Mouse (Mus musculus) kidney, embryonic 14.5 days (tissue): ENCODE measurements around the gene Anapc16. TPM values are rescaled to one million over a fixed set of nuclear protein-coding genes. Genes with fewer than 3 reads are reported as not detected.

Experiments used
- ATAC-seq: fragments of 200-750 bp; cut with Nextera tagmentation; 2 replicates; pipeline ENCODE4 v1.8.0; 2017; ENCODE audit warnings: moderate number of reproducible peaks, mild to moderate bottlenecking, moderate TSS enrichment, moderate library complexity; ENCODE audit not compliant: low FRiP score, low TSS enrichment
- H3K27ac ChIP-seq: fragments of 300-500 bp; sonication (generic); 2 replicates; pipeline ENCODE4 v1.5.1; 2014; ENCODE audit warnings: low read depth, mild to moderate bottlenecking, low read length, moderate library complexity, mixed read lengths
- H3K27me3 ChIP-seq: fragments of 300-500 bp; sonication (generic); 2 replicates; pipeline ENCODE4 v1.6.1; 2014; ENCODE audit warnings: mild to moderate bottlenecking, low read length; ENCODE audit not compliant: control insufficient read depth, insufficient read depth
- H3K36me3 ChIP-seq: fragments of 300-500 bp; sonication (generic); 2 replicates; pipeline ENCODE4 v1.6.1; 2014; ENCODE audit warnings: low read length, mixed read lengths; ENCODE audit not compliant: control insufficient read depth, insufficient read depth
- H3K4me1 ChIP-seq: fragments of 300-500 bp; sonication (generic); 2 replicates; pipeline ENCODE4 v1.6.1; 2014; ENCODE audit warnings: low read length, mixed read lengths; ENCODE audit not compliant: control insufficient read depth, insufficient read depth
- H3K4me2 ChIP-seq: fragments of 300-500 bp; sonication (generic); replicated peaks from 2 replicates; pipeline ENCODE4 v1.6.1; 2014; ENCODE audit warnings: low read depth, mild to moderate bottlenecking, low read length
- H3K4me3 ChIP-seq: fragments of 300-500 bp; sonication (generic); 2 replicates; pipeline ENCODE4 v1.5.1; 2014; ENCODE audit warnings: mild to moderate bottlenecking, low read length
- H3K9ac ChIP-seq: fragments of 300-500 bp; sonication (generic); 2 replicates; pipeline ENCODE4 v1.6.1; 2014; ENCODE audit warnings: low read depth, mild to moderate bottlenecking, low read length, moderate library complexity
- H3K9me3 ChIP-seq: fragments of 300-500 bp; sonication (generic); 2 replicates; pipeline ENCODE4 v1.6.1; 2016; ENCODE audit warnings: low read length; ENCODE audit not compliant: control insufficient read depth
- WGBS: fragments of 180-500 bp; shearing (Covaris S2); extraction: QIAGEN DNeasy Blood & Tissue Kit; methylation state at CpG from one replicate; pipeline ENCODE4 v1.1.7; 2014; 5-methylcytosine and 5-hydroxymethylcytosine counted together
- polyA plus RNA-seq: library from polyadenylated mRNA; unstranded; fragments of >200 nt; fragmentation: Nextera tagmentation; extraction: Ambion mirVana; gene quantifications from 2 replicates; pipeline ENCODE4 v1.2.1, GENCODE M21; 2014

Anapc16 gene
- polyA plus RNA-seq, 1 experiment from 2014 or later, result 106 TPM

GRCm38 (mm10) chr10:59963609-59964008, 39.3 kb downstream of the Anapc16 start:
- Histone ChIP-seq H3K36me3 (no peaks in the 10 kb centered on the region), H3K4me3 (no peak overlapping the region), H3K4me2 (no peak overlapping the region), H3K27ac (peak overlapping the region; percentile 80; the same call in 1 of the 2 replicates), H3K27me3 (no peaks in the 10 kb centered on the region), H3K9me3 (no peaks in the 10 kb centered on the region), H3K4me1 (peaks cover 15% of the 10 kb centered on the region), H3K9ac (no peak overlapping the region)
- ATAC-seq, result no peak
- 48% methylated on average over 2 of the region's 2 CpGs for WGBS

GRCm38 (mm10) chr10:59959517-59959916, 43.4 kb downstream of the Anapc16 start:
- WGBS, result 82% methylated on average over 12 of the region's 12 CpGs
- no peaks in the 10 kb centered on the region for H3K27me3 ChIP-seq

GRCm38 (mm10) chr10:59958458-59958857, 44.5 kb downstream of the Anapc16 start:
- no peak overlapping the region for H3K4me3 ChIP-seq
- H3K9ac ChIP-seq, result no peak overlapping the region
- H3K9me3 ChIP-seq, result no peaks in the 10 kb centered on the region
- ATAC-seq, result no peak
- H3K36me3 ChIP-seq, result no peaks in the 10 kb centered on the region
- H3K4me1 ChIP-seq, result peaks cover 10% of the 10 kb centered on the region; the same call in 1 of the 2 replicates
- H3K27ac ChIP-seq, result no peak overlapping the region
- H3K27me3 ChIP-seq, result no peaks in the 10 kb centered on the region
- H3K4me2 ChIP-seq, result no peak overlapping the region
- WGBS, result 50% methylated on average over 5 of the region's 5 CpGs

More at GRCm38 (mm10) chr10:59959517-59959916, 43.4 kb downstream of the Anapc16 start:
- Histone ChIP-seq H3K36me3 (no peaks in the 10 kb centered on the region), H3K9me3 (no peaks in the 10 kb centered on the region), H3K9ac (no peak overlapping the region), H3K4me3 (no peak overlapping the region), H3K4me1 (peaks cover 12% of the 10 kb centered on the region), H3K27ac (no peak overlapping the region), H3K4me2 (no peak overlapping the region)
- ATAC-seq, result no peak

GRCm38 (mm10) chr10:59957171-59958149, 45.5 kb downstream of the Anapc16 start:
- no peaks in the 10 kb centered on the region for H3K27me3 ChIP-seq
- H3K27ac ChIP-seq, result no peak overlapping the region
- peaks cover 16% of the 10 kb centered on the region for H3K4me1 ChIP-seq
- H3K36me3 ChIP-seq, result no peaks in the 10 kb centered on the region
- 17% methylated on average over 25 of the region's 25 CpGs for WGBS
- H3K4me3 ChIP-seq, result no peak overlapping the region; the same call in 1 of the 2 replicates
- no peak overlapping the region for H3K9ac ChIP-seq
- H3K4me2 ChIP-seq, result peak overlapping the region; percentile 30
- H3K9me3 ChIP-seq, result no peaks in the 10 kb centered on the region
- ATAC-seq, result no peak

GRCm38 (mm10) chr10:59956681-59957080, 46.3 kb downstream of the Anapc16 start:
- Histone ChIP-seq H3K27ac (no peak overlapping the region), H3K4me1 (peaks cover 16% of the 10 kb centered on the region), H3K9ac (no peak overlapping the region), H3K27me3 (no peaks in the 10 kb centered on the region), H3K4me3 (no peak overlapping the region), H3K4me2 (no peak overlapping the region), H3K36me3 (no peaks in the 10 kb centered on the region), H3K9me3 (no peaks in the 10 kb centered on the region)
- 63% methylated on average over 5 of the region's 5 CpGs for whole genome bisulfite sequencing
- no peak for ATAC-seq

- no peaks in the 10 kb centered on the region for H3K36me3 ChIP-seq
- H3K27ac ChIP-seq, result no peak overlapping the region
- 28% methylated on average over 7 of the region's 7 CpGs for WGBS
- no peaks in the 10 kb centered on the region for H3K9me3 ChIP-seq
- no peak overlapping the region for H3K4me3 ChIP-seq
- no peaks in the 10 kb centered on the region for H3K27me3 ChIP-seq
- no peak overlapping the region for H3K4me2 ChIP-seq
- no peak overlapping the region for H3K9ac ChIP-seq
- ATAC-seq, result no peak
- H3K4me1 ChIP-seq, result peaks cover 34% of the 10 kb centered on the region
Observed at GRCm38 (mm10) chr10:59953564-59954039, 49.3 kb downstream of the Anapc16 start.

GRCm38 (mm10) chr10:59952781-59953563, 50.0 kb downstream of the Anapc16 start:
- Histone ChIP-seq H3K9me3 (no peaks in the 10 kb centered on the region), H3K27ac (peak overlapping the region; percentile 75; the same call in 1 of the 2 replicates), H3K4me2 (peak overlapping the region; percentile 94), H3K4me3 (peak overlapping the region; percentile 73), H3K36me3 (no peaks in the 10 kb centered on the region), H3K9ac (peak overlapping the region; percentile 62; the same call in 1 of the 2 replicates), H3K4me1 (peaks cover 31% of the 10 kb centered on the region), H3K27me3 (no peaks in the 10 kb centered on the region)
- no peak for ATAC-seq
- 18% methylated on average over 16 of the region's 16 CpGs for WGBS

GRCm38 (mm10) chr10:59952152-59952780, 50.7 kb downstream of the Anapc16 start:
- H3K4me2 ChIP-seq, result peak overlapping the region; percentile 94
- H3K9ac ChIP-seq, result peak overlapping the region; percentile 62
- H3K4me3 ChIP-seq, result peak overlapping the region; percentile 73
- peaks cover 24% of the 10 kb centered on the region for H3K4me1 ChIP-seq
- no peaks in the 10 kb centered on the region for H3K9me3 ChIP-seq
- H3K36me3 ChIP-seq, result no peaks in the 10 kb centered on the region
- H3K27me3 ChIP-seq, result no peaks in the 10 kb centered on the region
- WGBS, result under 1% methylated on average over 31 of the region's 31 CpGs
- ATAC-seq, result no peak; the same call in 1 of the 2 replicates
- H3K27ac ChIP-seq, result peak overlapping the region; percentile 75
